ENCODE assay signal across 16 mouse cellular contexts in the genomic region with DNA sequence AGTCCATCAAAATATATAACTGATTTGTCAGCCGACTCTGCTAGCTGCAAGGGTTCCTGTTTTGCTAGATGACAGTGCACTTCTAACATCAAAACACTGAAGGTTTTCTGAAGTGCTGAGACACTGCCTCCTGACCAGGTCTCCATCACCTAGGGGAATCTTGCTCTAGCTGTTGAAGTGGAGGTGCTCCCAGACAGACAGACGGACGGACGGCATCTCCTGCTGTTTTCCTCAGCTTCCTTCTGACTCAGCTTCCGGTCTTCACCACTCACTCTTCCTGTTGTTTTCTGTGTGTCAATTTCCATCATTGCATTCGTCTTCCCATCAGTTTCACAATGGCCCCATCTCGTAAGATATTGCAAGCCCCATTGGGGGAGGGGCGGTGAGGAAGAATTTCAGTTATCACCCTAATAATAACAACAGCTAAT. TPM values are rescaled to one million over a fixed set of nuclear protein-coding genes. Genes with fewer than 3 reads are reported as not detected.
A peak's percentile ranks its signal among the peaks of the same experiment; 100 is the strongest.
DNase-seq lines count a peak whose midpoint lies in the region; ATAC-seq and TF ChIP-seq lines count a peak whose summit lies in the region.
"Had no signal": no experiment of that assay in that cellular context is flagged by ENCODE, and none has a peak within 500 bp of the region (broad histone marks: within the 10 kb centered on the region; RNA-seq: fewer than 3 reads in every experiment).

No protein-coding gene starts in this region.

- ATAC-seq in liver, embryonic 14.5 days (ENCODE audit: insufficient read depth): no peak
- no peak for ATAC-seq in forebrain, embryonic 11.5 days (replicated peaks; ENCODE audit: low FRiP score)
- no peak for ATAC-seq in stomach, postnatal 0 days (ENCODE audit: low FRiP score, low TSS enrichment)
- ATAC-seq: Patski had no signal

- H3K9ac ChIP-seq in MEL (ENCODE audit: control insufficient read depth, low read depth, low read length, poor library complexity, severe bottlenecking): peak overlapping the region; percentile 78
- no peak overlapping the region for H3K9ac ChIP-seq in liver, embryonic 14.5 days (replicated peaks)
- no peak overlapping the region for H3K9ac ChIP-seq in forebrain, embryonic 11.5 days (ENCODE audit: low read length)
- no peak overlapping the region for H3K9ac ChIP-seq in stomach, postnatal 0 days (ENCODE audit: low read length)
- H3K9ac ChIP-seq: hindbrain, embryonic 14.5 days; limb, embryonic 13.5 days had no signal

- 31% methylated on average over 8 of the region's 8 CpGs for WGBS in liver, embryonic 14.5 days (ENCODE audit: insufficient replicate concordance)
- 73% methylated on average over 8 of the region's 8 CpGs for WGBS in small intestine, adult 2 months
- 90% methylated on average over 8 of the region's 8 CpGs for WGBS in forebrain, embryonic 11.5 days
- 86% methylated on average over 8 of the region's 8 CpGs for whole genome bisulfite sequencing in stomach, postnatal 0 days

- DNase-seq in adrenal gland, adult 2 months: peak; percentile 4
- no peak for DNase-seq in adrenal gland, postnatal 10 days
- DNase-seq in MEL (ENCODE audit: low read depth, low spot score): peak; percentile 73
- DNase-seq in liver, embryonic 14.5 days (ENCODE audit: low read depth in 3 of 3, low spot score in 3 of 3): no peak
- no peak for DNase-seq in forebrain, embryonic 11.5 days (ENCODE audit: low spot score)
- DNase-seq in stomach, postnatal 0 days (ENCODE audit: low spot score): no peak
- no peak for DNase-seq in right cerebral cortex, adult 18-20 months
- DNase-seq: cerebellum, postnatal 10 days; kidney, adult 8-10 months; midbrain, embryonic 14.5 days had no signal

- TF ChIP-seq RAD21 in MEL (IDR thresholded peaks at IDR 0.05; ENCODE audit: low read depth, low read length): no peak

- H3K36me3 ChIP-seq in MEL (ENCODE audit: control insufficient read depth in 1 of 2, insufficient read depth in 2 of 2, low read length in 2 of 2): peaks cover 0 to 33% of the 10 kb centered on the region in 2 experiments; a peak in 2 of 4 replicates
- no peaks in the 10 kb centered on the region for H3K36me3 ChIP-seq in liver, embryonic 14.5 days (replicated peaks; ENCODE audit: control insufficient read depth, insufficient read depth, low read depth)
- H3K36me3 ChIP-seq in small intestine, adult 2 months (ENCODE audit: control insufficient read depth, insufficient read depth, low read length): no peaks in the 10 kb centered on the region
- no peaks in the 10 kb centered on the region for H3K36me3 ChIP-seq in forebrain, embryonic 11.5 days (ENCODE audit: control insufficient read depth, insufficient read depth, low read length)
- no peaks in the 10 kb centered on the region for H3K36me3 ChIP-seq in stomach, postnatal 0 days (ENCODE audit: control insufficient read depth, insufficient read depth, low read length)
- H3K36me3 ChIP-seq: limb, embryonic 13.5 days had no signal

- peaks cover 17 to 27% of the 10 kb centered on the region in 2 experiments for H3K4me1 ChIP-seq in MEL (ENCODE audit: control insufficient read depth in 1 of 2, insufficient read depth in 2 of 2, low read length in 2 of 2)
- H3K4me1 ChIP-seq in liver, embryonic 14.5 days (replicated peaks; ENCODE audit: control insufficient read depth in 2 of 2, insufficient read depth in 2 of 2, low read length in 1 of 2): peaks cover 23 to 45% of the 10 kb centered on the region in 2 experiments
- H3K4me1 ChIP-seq in small intestine, adult 2 months (ENCODE audit: control insufficient read depth, insufficient read depth, insufficient read length, low read length): peaks cover 12% of the 10 kb centered on the region
- no peaks in the 10 kb centered on the region for H3K4me1 ChIP-seq in forebrain, embryonic 11.5 days (replicated peaks; ENCODE audit: control insufficient read depth, insufficient read depth, low read length)
- H3K4me1 ChIP-seq in stomach, postnatal 0 days (replicated peaks; ENCODE audit: control insufficient read depth, insufficient read depth): 0 out of 2 replicates have a peak, but pooled peaks cover 2% of the 10 kb centered on the region
- H3K4me1 ChIP-seq: limb, embryonic 13.5 days had no signal

- H3K9me3 ChIP-seq in MEL (replicated peaks; ENCODE audit: insufficient read depth, low read length): no peaks in the 10 kb centered on the region
- H3K9me3 ChIP-seq in liver, embryonic 14.5 days (ENCODE audit: control insufficient read depth, low read length): no peaks in the 10 kb centered on the region
- no peaks in the 10 kb centered on the region for H3K9me3 ChIP-seq in forebrain, embryonic 11.5 days (ENCODE audit: control insufficient read depth, low read length)
- no peaks in the 10 kb centered on the region for H3K9me3 ChIP-seq in stomach, postnatal 0 days (ENCODE audit: control insufficient read depth, low read length)
- H3K9me3 ChIP-seq: limb, embryonic 13.5 days had no signal

- H3K27me3 ChIP-seq in MEL (ENCODE audit: control insufficient read depth in 1 of 2, insufficient read depth in 2 of 2, low read length in 2 of 2): no peaks in the 10 kb centered on the region
- H3K27me3 ChIP-seq in liver, embryonic 14.5 days (ENCODE audit: control insufficient read depth, insufficient read depth, low read length): no peaks in the 10 kb centered on the region
- H3K27me3 ChIP-seq in small intestine, adult 2 months (ENCODE audit: control insufficient read depth, insufficient read depth, low read length): no peaks in the 10 kb centered on the region
- no peaks in the 10 kb centered on the region for H3K27me3 ChIP-seq in forebrain, embryonic 11.5 days (ENCODE audit: control insufficient read depth, insufficient read depth, low read length)
- H3K27me3 ChIP-seq in stomach, postnatal 0 days (ENCODE audit: control insufficient read depth, insufficient read depth, low read length): no peaks in the 10 kb centered on the region
- H3K27me3 ChIP-seq: limb, embryonic 13.5 days had no signal

- H3K4me3 ChIP-seq in MEL (ENCODE audit: control insufficient read depth in 1 of 2, insufficient read depth in 1 of 2, low read depth in 2 of 2, low read length in 2 of 2): peak overlapping the region; percentile 48 to 52
- no peak overlapping the region for H3K4me3 ChIP-seq in liver, embryonic 14.5 days (ENCODE audit: insufficient read depth in 1 of 2, low read depth in 2 of 2, low read length in 2 of 2)
- H3K4me3 ChIP-seq in small intestine, adult 2 months (ENCODE audit: low read depth, low read length): no peak overlapping the region; the same call in 1 of the 2 replicates
- no peak overlapping the region for H3K4me3 ChIP-seq in forebrain, embryonic 11.5 days (ENCODE audit: low read depth, low read length)
- H3K4me3 ChIP-seq in stomach, postnatal 0 days (ENCODE audit: low read depth, low read length): no peak overlapping the region
- H3K4me3 ChIP-seq: limb, embryonic 13.5 days had no signal

- peak in 1 of 2 experiments; percentile 50; a peak in 2 of 4 replicates for TF ChIP-seq POLR2A in MEL (IDR thresholded peaks at IDR 0.05; ENCODE audit: control insufficient read depth in 1 of 2, insufficient read depth in 1 of 2, low read depth in 1 of 2, low read length in 2 of 2, poor library complexity in 1 of 2)
- TF ChIP-seq POLR2A in small intestine, adult 2 months (IDR thresholded peaks at IDR 0.05; ENCODE audit: low read depth, low read length): no peak

- peak overlapping the region; percentile 85 for H3K4me2 ChIP-seq in liver, embryonic 14.5 days (ENCODE audit: low read depth)
- no peak overlapping the region for H3K4me2 ChIP-seq in forebrain, embryonic 11.5 days (ENCODE audit: low read depth, low read length, severe bottlenecking)
- no peak overlapping the region for H3K4me2 ChIP-seq in stomach, postnatal 0 days (replicated peaks; ENCODE audit: low read depth)
- H3K4me2 ChIP-seq: hindbrain, embryonic 14.5 days; limb, embryonic 13.5 days had no signal

- TF ChIP-seq CTCF in MEL (IDR thresholded peaks at IDR 0.05 in 2 of 3, conservative IDR thresholded peaks at IDR 0.05 in 1 of 3; ENCODE audit: control insufficient read depth in 1 of 3, insufficient read depth in 1 of 3, low read depth in 2 of 3, low read length in 3 of 3, poor library complexity in 1 of 3, severe bottlenecking in 1 of 3): no peak
- no peak for TF ChIP-seq CTCF in liver, embryonic 14.5 days (IDR thresholded peaks at IDR 0.05; ENCODE audit: low read depth)
- no peak for TF ChIP-seq CTCF in small intestine, adult 2 months (IDR thresholded peaks at IDR 0.05; ENCODE audit: extremely low read depth, insufficient read length, insufficient replicate concordance, low read depth, low read length)
- no peak for TF ChIP-seq CTCF in stomach, postnatal 0 days (IDR thresholded peaks at IDR 0.05; ENCODE audit: low read depth)

- TF ChIP-seq EP300 in MEL (IDR thresholded peaks at IDR 0.05; ENCODE audit: low read depth in 1 of 2, low read length in 2 of 2): no peak
- TF ChIP-seq EP300 in liver, embryonic 14.5 days (IDR thresholded peaks at IDR 0.05; ENCODE audit: low read depth): no peak
- no peak for TF ChIP-seq EP300 in stomach, postnatal 0 days (optimal IDR thresholded peaks at IDR 0.05)

- peak overlapping the region; percentile 97 for H3K27ac ChIP-seq in MEL (ENCODE audit: control insufficient read depth, low read depth, low read length)
- H3K27ac ChIP-seq in liver, embryonic 14.5 days: peak overlapping the region; percentile 46
- H3K27ac ChIP-seq in small intestine, adult 2 months (ENCODE audit: insufficient read depth, low read depth, low read length): peak overlapping the region; percentile 41; the same call in 1 of the 2 replicates
- H3K27ac ChIP-seq in forebrain, embryonic 11.5 days (ENCODE audit: low read depth, low read length): no peak overlapping the region
- H3K27ac ChIP-seq in stomach, postnatal 0 days (replicated peaks): no peak overlapping the region
- H3K27ac ChIP-seq: hindbrain, embryonic 14.5 days; limb, embryonic 13.5 days had no signal

- H3K79me2 ChIP-seq in MEL (ENCODE audit: control insufficient read depth, insufficient read depth, low read length, poor library complexity): peaks cover 11% of the 10 kb centered on the region; the same call in 1 of the 2 replicates

RNA-seq across cellular contexts. Expression of gene Lcp1, which starts 49.7 kb away (rescaled TPM):
- 10 to 100 TPM; 17.1 to 29.1 TPM for total RNA-seq in adrenal gland, adult 2 months (2021)
- polyA plus RNA-seq in adrenal gland, adult 2 months (2012; rRNA removed): 1.2 and 1.4 TPM in 2 replicates
- total RNA-seq in adrenal gland, postnatal 10 days (2021): 10 to 100 TPM; 24.7 to 28.1 TPM
- total RNA-seq in MEL (2012; rRNA removed): 11.0 and 23.7 TPM in 2 replicates
- 10 to 100 TPM in 1 of 2 experiments, not detected in 1; 20.3 TPM for polyA plus RNA-seq in MEL (2012; ENCODE audit: insufficient read depth in 1 of 2, insufficient read length in 2 of 2, low read depth in 1 of 2, low replicate concordance in 2 of 2, missing spikeins in 1 of 2)
- polyA plus RNA-seq in liver, embryonic 14.5 days (2012; rRNA removed): 6.7 and 10.4 TPM in 2 replicates
- polyA plus RNA-seq in liver, embryonic 14.5 days (2014; fragmentation: Nextera tagmentation; extraction: Ambion mirVana): 31.8 and 35.8 TPM in 2 replicates
- 3.9 and 5.6 TPM in 2 replicates for polyA plus RNA-seq in small intestine, adult 2 months (2012; rRNA removed)
- 26.5 and 28.6 TPM in 2 replicates for polyA plus RNA-seq in forebrain, embryonic 11.5 days (2014; fragmentation: Nextera tagmentation; extraction: Ambion mirVana)
- polyA plus RNA-seq in stomach, postnatal 0 days (2015; fragmentation: Nextera tagmentation; extraction: Ambion mirVana): 28.9 and 30.5 TPM in 2 replicates

RNA-seq across cellular contexts. Expression of gene Lrrc63, which starts 49.9 kb away (rescaled TPM):
- total RNA-seq in adrenal gland, adult 2 months (2021): not detected
- not detected in 2 replicates for polyA plus RNA-seq in adrenal gland, adult 2 months (2012; rRNA removed)
- total RNA-seq in adrenal gland, postnatal 10 days (2021): not detected
- total RNA-seq in MEL (2012; rRNA removed): not detected in 2 replicates
- not detected for polyA plus RNA-seq in MEL (2012; ENCODE audit: insufficient read depth in 1 of 2, insufficient read length in 2 of 2, low read depth in 1 of 2, low replicate concordance in 2 of 2, missing spikeins in 1 of 2)
- 0.01 and 0.03 TPM in 2 replicates for polyA plus RNA-seq in liver, embryonic 14.5 days (2012; rRNA removed)
- 0.10 TPM in 1 of 2 replicates, not detected in the other for polyA plus RNA-seq in liver, embryonic 14.5 days (2014; fragmentation: Nextera tagmentation; extraction: Ambion mirVana)
- polyA plus RNA-seq in small intestine, adult 2 months (2012; rRNA removed): not detected in 2 replicates
- polyA plus RNA-seq in forebrain, embryonic 11.5 days (2014; fragmentation: Nextera tagmentation; extraction: Ambion mirVana): 0.31 and 0.36 TPM in 2 replicates
- 0.04 TPM in 1 of 2 replicates, not detected in the other for polyA plus RNA-seq in stomach, postnatal 0 days (2015; fragmentation: Nextera tagmentation; extraction: Ambion mirVana)
- total RNA-seq: layer of hippocampus, adult 8-10 months had no signal
- polyA plus RNA-seq: embryonic facial prominence, embryonic 14.5 days; hindbrain, embryonic 14.5 days; limb, embryonic 13.5 days; midbrain, embryonic 14.5 days; Patski had no signal

Comparison
In these comparisons a context has a peak if more than half of its experiments do, and no peak if none do; other contexts are left out.
1. DNase-seq: peak in adrenal gland, adult 2 months (single experiment) and MEL (single experiment); none in adrenal gland, postnatal 10 days (single experiment), liver, embryonic 14.5 days (0 of 3), forebrain, embryonic 11.5 days (single experiment), stomach, postnatal 0 days (single experiment) and right cerebral cortex, adult 18-20 months (single experiment).
2. H3K27ac ChIP-seq: peak in MEL (single experiment), liver, embryonic 14.5 days (single experiment) and small intestine, adult 2 months (single experiment); none in forebrain, embryonic 11.5 days (single experiment) and stomach, postnatal 0 days (single experiment).
3. H3K4me3 ChIP-seq: peak in MEL (2 of 2); none in liver, embryonic 14.5 days (0 of 2), small intestine, adult 2 months (single experiment), forebrain, embryonic 11.5 days (single experiment) and stomach, postnatal 0 days (single experiment).